Comparison of ENCODE assay signal across 8 mouse cellular contexts in genomic region chr1:34459284-34460060, GRCm38 (mm10). TPM values are rescaled to one million over a fixed set of nuclear protein-coding genes. Genes with fewer than 3 reads are reported as not detected.
DNase-seq lines count a peak whose midpoint lies in the region; ATAC-seq and TF ChIP-seq lines count a peak whose summit lies in the region.

Gene Ptpn18, plus strand, starts transcription at chr1:34459762.

- peak; percentile 89 for ATAC-seq in heart, embryonic 15.5 days (replicated peaks; ENCODE audit: insufficient number of reproducible peaks, insufficient read depth, low FRiP score, low read depth)
- peak; percentile 88 for ATAC-seq in liver, embryonic 14.5 days (ENCODE audit: insufficient read depth)
- peak; percentile 96 for ATAC-seq in neural tube, embryonic 11.5 days (ENCODE audit: insufficient read depth, low FRiP score, low TSS enrichment)
- peak; percentile 94 for ATAC-seq in stomach, postnatal 0 days (ENCODE audit: low FRiP score, low TSS enrichment)

- H3K9ac ChIP-seq in heart, embryonic 15.5 days, result peak within 1 kb of the TSS; percentile 66
- peak within 1 kb of the TSS; percentile 57 for H3K9ac ChIP-seq in liver, embryonic 14.5 days (replicated peaks)
- H3K9ac ChIP-seq in neural tube, embryonic 11.5 days (ENCODE audit: low read length), result peak within 1 kb of the TSS; percentile 45
- H3K9ac ChIP-seq in stomach, postnatal 0 days (ENCODE audit: low read length), result peak within 1 kb of the TSS; percentile 56

- H3K27me3 ChIP-seq in forebrain, embryonic 10.5 days (ENCODE audit: poor library complexity, severe bottlenecking), result peaks cover 67% of the 10 kb centered on the region
- H3K27me3 ChIP-seq in heart, embryonic 15.5 days, result peaks cover 19% of the 10 kb centered on the region
- peaks cover 4% of the 10 kb centered on the region for H3K27me3 ChIP-seq in liver, embryonic 14.5 days (ENCODE audit: control insufficient read depth, insufficient read depth, low read length)
- peaks cover 31% of the 10 kb centered on the region for H3K27me3 ChIP-seq in neural tube, embryonic 11.5 days (ENCODE audit: control insufficient read depth, insufficient read depth, low read length)
- H3K27me3 ChIP-seq in stomach, postnatal 0 days (ENCODE audit: control insufficient read depth, insufficient read depth, low read length), result no peaks in the 10 kb centered on the region

- under 1% methylated on average over 48 of the region's 48 CpGs for WGBS in forebrain, embryonic 10.5 days
- under 1% methylated on average over 48 of the region's 48 CpGs for WGBS in heart, embryonic 15.5 days
- under 1% methylated on average over 48 of the region's 48 CpGs for WGBS in liver, embryonic 14.5 days (ENCODE audit: insufficient replicate concordance)
- WGBS in neural tube, embryonic 11.5 days, result under 1% methylated on average over 48 of the region's 48 CpGs
- WGBS in stomach, postnatal 0 days, result 1% methylated on average over 48 of the region's 48 CpGs

- TF ChIP-seq EP300 in liver, embryonic 14.5 days (IDR thresholded peaks at IDR 0.05; ENCODE audit: low read depth), result no peak
- no peak for TF ChIP-seq EP300 in stomach, postnatal 0 days (optimal IDR thresholded peaks at IDR 0.05)

- peak within 1 kb of the TSS; percentile 69; the same call in 1 of the 2 replicates for H3K27ac ChIP-seq in forebrain, embryonic 10.5 days
- H3K27ac ChIP-seq in heart, embryonic 15.5 days, result peak within 1 kb of the TSS; percentile 50
- H3K27ac ChIP-seq in liver, embryonic 14.5 days, result no peak within 1 kb of the TSS
- no peak within 1 kb of the TSS for H3K27ac ChIP-seq in neural tube, embryonic 11.5 days (ENCODE audit: low read depth, low read length)
- peak within 1 kb of the TSS; percentile 67; the same call in 1 of the 2 replicates for H3K27ac ChIP-seq in stomach, postnatal 0 days (replicated peaks)

- H3K36me3 ChIP-seq in forebrain, embryonic 10.5 days (replicated peaks), result no peaks in the 10 kb centered on the region
- H3K36me3 ChIP-seq in heart, embryonic 15.5 days, result no peaks in the 10 kb centered on the region
- H3K36me3 ChIP-seq in liver, embryonic 14.5 days (replicated peaks; ENCODE audit: control insufficient read depth, insufficient read depth, low read depth), result no peaks in the 10 kb centered on the region
- no peaks in the 10 kb centered on the region for H3K36me3 ChIP-seq in neural tube, embryonic 11.5 days (ENCODE audit: control insufficient read depth, insufficient read depth, low read length)
- no peaks in the 10 kb centered on the region for H3K36me3 ChIP-seq in stomach, postnatal 0 days (ENCODE audit: control insufficient read depth, insufficient read depth, low read length)

- H3K9me3 ChIP-seq in forebrain, embryonic 10.5 days, result no peaks in the 10 kb centered on the region
- no peaks in the 10 kb centered on the region for H3K9me3 ChIP-seq in heart, embryonic 15.5 days (replicated peaks)
- H3K9me3 ChIP-seq in liver, embryonic 14.5 days (ENCODE audit: control insufficient read depth, low read length), result no peaks in the 10 kb centered on the region
- no peaks in the 10 kb centered on the region for H3K9me3 ChIP-seq in neural tube, embryonic 11.5 days (ENCODE audit: control insufficient read depth, low read length)
- no peaks in the 10 kb centered on the region for H3K9me3 ChIP-seq in stomach, postnatal 0 days (ENCODE audit: control insufficient read depth, low read length)

- peak; percentile 92 for DNase-seq in CD4-positive, CD25-positive, alpha-beta regulatory T cell, adult 2 months (ENCODE audit: low read depth, low spot score)
- DNase-seq in c-Kit-negative CD71-positive TER-119-positive erythroid progenitor cells, embryonic 14.5 days (ENCODE audit: low read depth, low spot score), result peak; percentile 60
- peak; percentile 87 for DNase-seq in forebrain, embryonic 10.5 days (ENCODE audit: extremely low spot score, low spot score)
- peak; percentile 96 for DNase-seq in kidney, postnatal 25 days
- DNase-seq in liver, embryonic 14.5 days (ENCODE audit: low read depth in 3 of 3, low spot score in 3 of 3), result peak; percentile 75 to 78 (median 76)
- DNase-seq in neural tube, embryonic 11.5 days (ENCODE audit: low spot score), result peak; percentile 92
- DNase-seq in stomach, postnatal 0 days (ENCODE audit: low spot score), result peak; percentile 94

- H3K4me2 ChIP-seq in heart, embryonic 15.5 days, result peak within 1 kb of the TSS; percentile 93
- peak within 1 kb of the TSS; percentile 82 for H3K4me2 ChIP-seq in liver, embryonic 14.5 days (ENCODE audit: low read depth)
- H3K4me2 ChIP-seq in neural tube, embryonic 11.5 days (ENCODE audit: low read depth), result peak within 1 kb of the TSS; percentile 85
- peak within 1 kb of the TSS; percentile 86 for H3K4me2 ChIP-seq in stomach, postnatal 0 days (replicated peaks; ENCODE audit: low read depth)

- H3K4me1 ChIP-seq in forebrain, embryonic 10.5 days, result peaks cover 19% of the 10 kb centered on the region
- peaks cover 8% of the 10 kb centered on the region for H3K4me1 ChIP-seq in heart, embryonic 15.5 days (replicated peaks)
- H3K4me1 ChIP-seq in liver, embryonic 14.5 days (replicated peaks; ENCODE audit: control insufficient read depth in 2 of 2, insufficient read depth in 2 of 2, low read length in 1 of 2), result peaks cover 0 to 2% of the 10 kb centered on the region in 2 experiments; a peak in 1 of 4 replicates
- no peaks in the 10 kb centered on the region for H3K4me1 ChIP-seq in neural tube, embryonic 11.5 days (ENCODE audit: control insufficient read depth, insufficient read depth, low read length)
- no peaks in the 10 kb centered on the region; the same call in 1 of the 2 replicates for H3K4me1 ChIP-seq in stomach, postnatal 0 days (replicated peaks; ENCODE audit: control insufficient read depth, insufficient read depth)

- TF ChIP-seq CTCF in liver, embryonic 14.5 days (IDR thresholded peaks at IDR 0.05; ENCODE audit: low read depth), result peak; percentile 25; the same call in 1 of the 2 replicates
- 0 out of 2 replicates have a peak, but pooled peaks have one; percentile 35 for TF ChIP-seq CTCF in stomach, postnatal 0 days (IDR thresholded peaks at IDR 0.05; ENCODE audit: low read depth)

- H3K4me3 ChIP-seq in forebrain, embryonic 10.5 days, result peak within 1 kb of the TSS; percentile 71
- H3K4me3 ChIP-seq in heart, embryonic 15.5 days, result peak within 1 kb of the TSS; percentile 68
- H3K4me3 ChIP-seq in liver, embryonic 14.5 days (ENCODE audit: insufficient read depth in 1 of 2, low read depth in 2 of 2, low read length in 2 of 2), result peak within 1 kb of the TSS; percentile 64 to 67
- H3K4me3 ChIP-seq in neural tube, embryonic 11.5 days (ENCODE audit: low read depth, low read length), result peak within 1 kb of the TSS; percentile 53
- peak within 1 kb of the TSS; percentile 52 for H3K4me3 ChIP-seq in stomach, postnatal 0 days (ENCODE audit: low read depth, low read length)

RNA-seq across cellular contexts. Expression of gene Ptpn18, which starts in this region (rescaled TPM):
- 3.4 and 6.0 TPM in 2 replicates for polyA plus RNA-seq in forebrain, embryonic 10.5 days (2016; fragmentation: Nextera tagmentation; extraction: Ambion mirVana)
- polyA plus RNA-seq in heart, embryonic 15.5 days (2015; fragmentation: Nextera tagmentation; extraction: Ambion mirVana), result 12.0 and 17.9 TPM in 2 replicates
- 12.6 and 26.4 TPM in 2 replicates for polyA plus RNA-seq in liver, embryonic 14.5 days (2012; rRNA removed)
- 18.3 and 23.8 TPM in 2 replicates for polyA plus RNA-seq in liver, embryonic 14.5 days (2014; fragmentation: Nextera tagmentation; extraction: Ambion mirVana)
- 6.6 and 8.0 TPM in 2 replicates for polyA plus RNA-seq in neural tube, embryonic 11.5 days (2014; fragmentation: Nextera tagmentation; extraction: Ambion mirVana)
- polyA plus RNA-seq in stomach, postnatal 0 days (2015; fragmentation: Nextera tagmentation; extraction: Ambion mirVana), result 26.9 and 29.4 TPM in 2 replicates

Comparison
In these comparisons a context has a peak if more than half of its experiments do, and no peak if none do; other contexts are left out.
1. H3K27ac ChIP-seq: peak in forebrain, embryonic 10.5 days (single experiment), heart, embryonic 15.5 days (single experiment) and stomach, postnatal 0 days (single experiment); none in liver, embryonic 14.5 days (single experiment) and neural tube, embryonic 11.5 days (single experiment).
2. Peak in every context shown above with its lines, with median percentiles within 50 percentile points of each other: DNase-seq, H3K4me3 ChIP-seq, ATAC-seq, H3K4me2 ChIP-seq and H3K9ac ChIP-seq.